Mouse (Mus musculus) olfactory bulb, adult 2 months (tissue): Measurements from ENCODE around the gene Pacrg.

Source experiments
- CTCF ChIP-seq: fragments of 200-500 bp; IDR thresholded peaks from 2 replicates; pipeline ENCODE4 v1.5.1; 2012; ENCODE audit warnings: low read depth, mild to moderate bottlenecking, low read length, moderate library complexity; ENCODE audit not compliant: insufficient read depth
- POLR2A ChIP-seq: fragments of 200-500 bp; IDR thresholded peaks from 2 replicates; pipeline ENCODE4 v1.6.1; 2012; ENCODE audit warnings: mild to moderate bottlenecking, low read depth, low read length, moderate library complexity; ENCODE audit not compliant: insufficient read depth

DNA sequence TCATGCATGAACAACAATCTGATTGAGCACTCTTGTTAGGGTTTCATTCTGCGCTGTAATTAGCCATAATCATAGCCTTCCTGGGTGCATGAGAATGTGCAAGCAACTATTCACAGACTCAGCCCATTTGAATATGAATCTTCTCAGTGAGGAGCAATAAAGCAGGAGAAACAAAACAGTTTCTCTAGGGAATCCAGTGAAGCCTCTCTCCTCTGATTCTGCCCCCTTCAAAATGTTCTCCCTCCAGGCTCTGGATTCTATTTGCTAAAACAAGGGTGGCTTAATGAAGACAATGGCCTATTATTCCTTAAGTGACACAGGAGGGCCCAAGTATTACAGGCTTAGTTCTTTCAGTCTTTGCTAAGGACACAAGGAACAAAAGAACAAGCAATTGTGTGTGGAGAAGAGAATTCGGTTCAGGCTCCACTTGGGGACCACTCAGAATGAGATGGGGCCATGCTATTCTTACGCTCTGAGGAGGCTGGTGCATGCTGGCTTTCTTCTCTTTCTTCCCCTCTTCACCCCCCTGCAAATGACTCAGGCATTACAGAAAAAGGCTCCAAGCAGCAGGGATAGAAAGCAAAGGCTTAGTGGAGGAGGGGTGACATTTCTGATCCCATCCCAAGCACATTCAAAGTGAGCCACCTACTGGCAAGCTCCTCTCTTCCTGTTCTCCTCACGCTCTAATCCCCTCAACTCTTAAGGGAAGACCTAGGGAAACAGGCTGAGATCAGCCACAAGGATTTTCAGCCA, 95.2 kb downstream of the Pacrg start:
- TF ChIP-seq CTCF (no peak), POLR2A (no peak)
